Mouse (Mus musculus) heart, embryonic 14.5 days (tissue): Measurements from ENCODE around the gene Hivep3. TPM values are rescaled to one million over a fixed set of nuclear protein-coding genes. Genes with fewer than 3 reads are reported as not detected.

Experiments
- ATAC-seq: fragments of 200-750 bp; cut with Nextera tagmentation; 2 replicates; pipeline ENCODE4 v1.8.0; 2017; ENCODE audit warnings: low read depth, moderate TSS enrichment; ENCODE audit not compliant: insufficient number of reproducible peaks, insufficient read depth, low FRiP score
- H3K27ac ChIP-seq, 2 experiments: fragments of 200-500 bp in 1 of 2; fragments of 300-500 bp in 1 of 2; sonication (generic) in 1 of 2; replicated peaks in 1 of 2; 2 replicates each; pipeline ENCODE4 v1.5.1; 2012 to 2014; ENCODE audit warnings: low read depth in 2 of 2, low read length in 2 of 2, control low read depth in 1 of 2, mild to moderate bottlenecking in 1 of 2, mixed read lengths in 1 of 2; ENCODE audit not compliant: control insufficient read depth in 1 of 2, insufficient read depth in 1 of 2
- H3K27me3 ChIP-seq: fragments of 300-500 bp; sonication (generic); 2 replicates; pipeline ENCODE4 v1.6.1; 2014; ENCODE audit warnings: mild to moderate bottlenecking, low read length, control low read depth; ENCODE audit not compliant: control insufficient read depth, insufficient read depth
- H3K36me3 ChIP-seq: fragments of 300-500 bp; sonication (generic); 2 replicates; pipeline ENCODE4 v1.6.1; 2014; ENCODE audit warnings: mild to moderate bottlenecking, control low read depth, low read length, mixed read lengths; ENCODE audit not compliant: control insufficient read depth, insufficient read depth
- H3K4me1 ChIP-seq, 2 experiments: fragments of 200-500 bp in 1 of 2; fragments of 300-500 bp in 1 of 2; sonication (generic) in 1 of 2; 2 replicates each; pipeline ENCODE4 v1.6.1; 2012 to 2014; ENCODE audit warnings: low read length in 2 of 2, control low read depth in 1 of 2, mixed read lengths in 1 of 2; ENCODE audit not compliant: control insufficient read depth in 2 of 2, insufficient read depth in 2 of 2
- H3K4me2 ChIP-seq: fragments of 300-500 bp; sonication (generic); 2 replicates; pipeline ENCODE4 v1.6.1; 2014; ENCODE audit warnings: mild to moderate bottlenecking, low read length
- H3K4me3 ChIP-seq, 2 experiments: fragments of 200-500 bp in 1 of 2; fragments of 300-500 bp in 1 of 2; sonication (generic) in 1 of 2; 2 replicates each; pipeline ENCODE4 v1.5.1; 2012 to 2014; ENCODE audit warnings: low read length in 2 of 2, mild to moderate bottlenecking in 2 of 2, control low read depth in 1 of 2, low read depth in 1 of 2, moderate library complexity in 1 of 2; ENCODE audit not compliant: control insufficient read depth in 1 of 2, insufficient read depth in 1 of 2
- H3K9ac ChIP-seq: fragments of 300-500 bp; sonication (generic); 2 replicates; pipeline ENCODE4 v1.6.1; 2014; ENCODE audit warnings: mild to moderate bottlenecking, low read length
- H3K9me3 ChIP-seq: fragments of 300-500 bp; sonication (generic); 2 replicates; pipeline ENCODE4 v1.6.1; 2016; ENCODE audit warnings: low read length, control low read depth; ENCODE audit not compliant: control insufficient read depth
- WGBS: fragments of 180-500 bp; shearing (Covaris S2); extraction: QIAGEN DNeasy Blood & Tissue Kit; methylation state at CpG from one replicate; pipeline ENCODE4 v1.1.7; 2014; 5-methylcytosine and 5-hydroxymethylcytosine counted together
- polyA plus RNA-seq: library from polyadenylated mRNA; unstranded; fragments of >200 nt; fragmentation: Nextera tagmentation; extraction: Ambion mirVana; gene quantifications from 2 replicates; pipeline ENCODE4 v1.2.1, GENCODE M21; 2014

Hivep3 gene
- polyA plus RNA-seq, 1 experiment from 2014 or later: 6.8 TPM

- no peak for ATAC-seq
- WGBS: 43% methylated on average over 3 of the region's 3 CpGs
- H3K4me2 ChIP-seq: no peak overlapping the region
- H3K27ac ChIP-seq: no peak overlapping the region
- no peak overlapping the region for H3K9ac ChIP-seq
- H3K27me3 ChIP-seq: no peaks in the 10 kb centered on the region
- H3K36me3 ChIP-seq: no peaks in the 10 kb centered on the region
- 0 out of 4 replicates have a peak, but pooled peaks cover 2% of the 10 kb centered on the region in 2 experiments for H3K4me1 ChIP-seq
- H3K4me3 ChIP-seq: no peak overlapping the region
- no peaks in the 10 kb centered on the region for H3K9me3 ChIP-seq
Observed at GRCm38 (mm10) chr4:119843294-119843693, 109.7 kb downstream of the Hivep3 start.

- H3K27ac ChIP-seq: no peak overlapping the region
- H3K4me3 ChIP-seq: no peak overlapping the region
- H3K4me2 ChIP-seq: no peak overlapping the region
- H3K9ac ChIP-seq: no peak overlapping the region
- no peaks in the 10 kb centered on the region for H3K9me3 ChIP-seq
- no peaks in the 10 kb centered on the region for H3K36me3 ChIP-seq
- H3K4me1 ChIP-seq: no peaks in the 10 kb centered on the region
- no peak for ATAC-seq
- WGBS: 75% methylated on average over 3 of the region's 3 CpGs
- no peaks in the 10 kb centered on the region for H3K27me3 ChIP-seq
Observed at GRCm38 (mm10) chr4:119844267-119844666, 110.7 kb downstream of the Hivep3 start.

GRCm38 (mm10) chr4:119845596-119846161 lies 112.1 kb downstream of the Hivep3 start:
- 59% methylated on average over 3 of the region's 3 CpGs for WGBS
- no peak overlapping the region for H3K27ac ChIP-seq
- no peaks in the 10 kb centered on the region for H3K9me3 ChIP-seq
- H3K27me3 ChIP-seq: no peaks in the 10 kb centered on the region
- H3K4me2 ChIP-seq: no peak overlapping the region
- no peak for ATAC-seq
- H3K4me1 ChIP-seq: no peaks in the 10 kb centered on the region
- H3K9ac ChIP-seq: no peak overlapping the region
- no peaks in the 10 kb centered on the region for H3K36me3 ChIP-seq
- H3K4me3 ChIP-seq: no peak overlapping the region

- no peaks in the 10 kb centered on the region for H3K9me3 ChIP-seq
- peak; percentile 59; the same call in 1 of the 2 replicates for ATAC-seq
- no peak overlapping the region for H3K9ac ChIP-seq
- H3K27ac ChIP-seq: no peak overlapping the region
- WGBS: 65% methylated on average over 8 of the region's 8 CpGs
- H3K4me3 ChIP-seq: no peak overlapping the region
- peaks cover 0 to 2% of the 10 kb centered on the region in 2 experiments; a peak in 2 of 4 replicates for H3K4me1 ChIP-seq
- H3K4me2 ChIP-seq: no peak overlapping the region
- no peaks in the 10 kb centered on the region for H3K36me3 ChIP-seq
- no peaks in the 10 kb centered on the region for H3K27me3 ChIP-seq
Observed at GRCm38 (mm10) chr4:119852483-119852882, 118.9 kb downstream of the Hivep3 start.

- Histone ChIP-seq H3K27ac (no peak overlapping the region), H3K9ac (no peak overlapping the region), H3K9me3 (no peaks in the 10 kb centered on the region), H3K4me2 (no peak overlapping the region), H3K4me1 (peaks cover 0 to 2% of the 10 kb centered on the region in 2 experiments; a peak in 2 of 4 replicates), H3K27me3 (no peaks in the 10 kb centered on the region), H3K4me3 (no peak overlapping the region), H3K36me3 (no peaks in the 10 kb centered on the region)
- WGBS: 69% methylated on average over 9 of the region's 9 CpGs
- no peak for ATAC-seq
Observed at GRCm38 (mm10) chr4:119854307-119855144, 120.9 kb downstream of the Hivep3 start.

- no peak overlapping the region for H3K4me2 ChIP-seq
- H3K9me3 ChIP-seq: no peaks in the 10 kb centered on the region
- H3K27ac ChIP-seq: no peak overlapping the region
- H3K36me3 ChIP-seq: no peaks in the 10 kb centered on the region
- peaks cover 0 to under 1% of the 10 kb centered on the region in 2 experiments; a peak in 2 of 4 replicates for H3K4me1 ChIP-seq
- 44% methylated on average over 4 of the region's 4 CpGs for WGBS
- no peak overlapping the region for H3K4me3 ChIP-seq
- no peak for ATAC-seq
- no peak overlapping the region for H3K9ac ChIP-seq
- H3K27me3 ChIP-seq: no peaks in the 10 kb centered on the region
Observed at GRCm38 (mm10) chr4:119859454-119859853, 125.9 kb downstream of the Hivep3 start.

- no peaks in the 10 kb centered on the region for H3K27me3 ChIP-seq
- no peak for ATAC-seq
- H3K4me3 ChIP-seq: no peak overlapping the region
- no peak overlapping the region for H3K4me2 ChIP-seq
- 62% methylated on average over 4 of the region's 4 CpGs for WGBS
- H3K27ac ChIP-seq: no peak overlapping the region
- peaks cover 0 to under 1% of the 10 kb centered on the region in 2 experiments; a peak in 2 of 4 replicates for H3K4me1 ChIP-seq
- H3K36me3 ChIP-seq: no peaks in the 10 kb centered on the region
- no peaks in the 10 kb centered on the region for H3K9me3 ChIP-seq
- no peak overlapping the region for H3K9ac ChIP-seq
Observed at GRCm38 (mm10) chr4:119861001-119861400, 127.4 kb downstream of the Hivep3 start.
